In the genomic region with DNA sequence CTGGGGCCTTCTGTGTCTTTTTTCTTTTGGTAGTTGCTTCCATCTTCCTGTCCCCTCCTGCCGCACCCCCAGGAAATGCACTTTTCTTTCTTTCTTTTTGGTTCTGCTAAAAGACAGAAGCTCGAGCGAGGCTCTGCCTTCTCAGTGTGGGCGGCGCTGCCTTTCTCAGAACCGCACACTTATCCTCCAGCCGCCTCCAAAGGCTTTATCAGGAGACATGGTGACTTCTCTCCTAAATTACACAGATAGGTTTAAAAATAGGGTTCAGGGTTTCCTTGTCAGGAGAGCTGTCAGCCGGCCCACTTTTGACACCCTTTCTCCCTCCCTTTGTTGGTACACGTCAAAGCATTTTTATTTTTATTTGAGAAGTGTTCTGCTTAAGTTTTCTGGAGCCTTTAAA, we compare ENCODE assay signal across 9 mouse cellular contexts. TPM values are rescaled to one million over a fixed set of nuclear protein-coding genes. Genes with fewer than 3 reads are reported as not detected.
DNase-seq lines count a peak whose midpoint lies in the region; ATAC-seq lines count a peak whose summit lies in the region.
"Had no signal": no experiment of that assay in that cellular context is flagged by ENCODE, and none has a peak within 500 bp of the region (broad histone marks: within the 10 kb centered on the region; RNA-seq: fewer than 3 reads in every experiment).

No protein-coding gene starts in this region.

- DNase-seq in heart, adult 18-20 months, result no peak
- DNase-seq in limb, embryonic 11.5 days (ENCODE audit: low spot score), result peak; percentile 21
- peak; percentile 50 to 60 for DNase-seq in thymus, postnatal 36 days
- DNase-seq in cerebellum, adult 11 months, result no peak
- DNase-seq in MN1 (ENCODE audit: low spot score), result no peak

- H3K4me2 ChIP-seq in heart, embryonic 13.5 days, result peak overlapping the region; percentile 63
- H3K4me2 ChIP-seq in limb, embryonic 11.5 days (ENCODE audit: low read depth, severe bottlenecking), result no peak overlapping the region
- H3K4me2 ChIP-seq: hindbrain, embryonic 13.5 days had no signal

- H3K4me3 ChIP-seq in heart, embryonic 13.5 days, result peak overlapping the region; percentile 22; the same call in 1 of the 2 replicates
- peak overlapping the region; percentile 18 for H3K4me3 ChIP-seq in megakaryocyte, embryonic 14.5 days (replicated peaks)
- no peak overlapping the region for H3K4me3 ChIP-seq in limb, embryonic 11.5 days (ENCODE audit: low read depth, low read length)
- H3K4me3 ChIP-seq: hindbrain, embryonic 13.5 days had no signal

- no peaks in the 10 kb centered on the region for H3K27me3 ChIP-seq in heart, embryonic 13.5 days (replicated peaks)
- no peaks in the 10 kb centered on the region for H3K27me3 ChIP-seq in megakaryocyte, embryonic 14.5 days (replicated peaks)
- no peaks in the 10 kb centered on the region for H3K27me3 ChIP-seq in limb, embryonic 11.5 days (ENCODE audit: control insufficient read depth, insufficient read depth, low read length)

- H3K9me3 ChIP-seq in heart, embryonic 13.5 days, result no peaks in the 10 kb centered on the region
- H3K9me3 ChIP-seq in megakaryocyte, embryonic 14.5 days, result no peaks in the 10 kb centered on the region
- H3K9me3 ChIP-seq in limb, embryonic 11.5 days (ENCODE audit: control insufficient read depth, low read length), result no peaks in the 10 kb centered on the region
- H3K9me3 ChIP-seq: hindbrain, embryonic 13.5 days had no signal

- 20% methylated on average over 9 of the region's 9 CpGs for WGBS in heart, embryonic 13.5 days
- 56% methylated on average over 9 of the region's 9 CpGs for WGBS in limb, embryonic 11.5 days

- no peak for ATAC-seq in heart, embryonic 13.5 days (ENCODE audit: extremely low read depth, insufficient number of reproducible peaks, low FRiP score, low TSS enrichment)
- no peak for ATAC-seq in megakaryocyte, adult 5-6 weeks (ENCODE audit: poor library complexity, severe bottlenecking)
- ATAC-seq in limb, embryonic 11.5 days (ENCODE audit: insufficient number of reproducible peaks, low FRiP score, low TSS enrichment, low read depth), result no peak

- peak overlapping the region; percentile 87 for H3K27ac ChIP-seq in heart, embryonic 13.5 days (replicated peaks)
- H3K27ac ChIP-seq in limb, embryonic 11.5 days (replicated peaks; ENCODE audit: low read depth, low read length), result 0 out of 2 replicates have a peak overlapping the region, but pooled peaks have one; percentile 38
- H3K27ac ChIP-seq: hindbrain, embryonic 13.5 days had no signal

- peak overlapping the region; percentile 58 for H3K9ac ChIP-seq in heart, embryonic 13.5 days
- H3K9ac ChIP-seq in limb, embryonic 11.5 days (ENCODE audit: low read length), result no peak overlapping the region
- H3K9ac ChIP-seq: hindbrain, embryonic 13.5 days had no signal

- no peaks in the 10 kb centered on the region for H3K36me3 ChIP-seq in heart, embryonic 13.5 days
- H3K36me3 ChIP-seq in megakaryocyte, embryonic 14.5 days (replicated peaks; ENCODE audit: low read length), result no peaks in the 10 kb centered on the region
- no peaks in the 10 kb centered on the region for H3K36me3 ChIP-seq in limb, embryonic 11.5 days (ENCODE audit: control insufficient read depth, insufficient read depth, low read length)
- H3K36me3 ChIP-seq: hindbrain, embryonic 13.5 days had no signal

- H3K4me1 ChIP-seq in heart, embryonic 13.5 days, result peaks cover 43% of the 10 kb centered on the region
- peaks cover 25% of the 10 kb centered on the region for H3K4me1 ChIP-seq in megakaryocyte, embryonic 14.5 days
- peaks cover 3% of the 10 kb centered on the region; the same call in 1 of the 2 replicates for H3K4me1 ChIP-seq in limb, embryonic 11.5 days (ENCODE audit: control insufficient read depth, insufficient read depth, low read length)

RNA-seq across cellular contexts. Expression of gene Dusp6, which starts 21.9 kb away (rescaled TPM):
- 39.4 and 40.6 TPM in 2 replicates for polyA plus RNA-seq in heart, embryonic 13.5 days (2015; fragmentation: Nextera tagmentation; extraction: Ambion mirVana)
- 10 to 100 TPM; 14.0 to 16.0 TPM for total RNA-seq in heart, adult 18-20 months (2021)
- polyA plus RNA-seq in megakaryocyte, embryonic 14.5 days (2012; ENCODE audit: insufficient read depth, low replicate concordance), result 1.9 and 9.2 TPM in 2 replicates
- 47.6 and 51.1 TPM in 2 replicates for total RNA-seq in megakaryocyte, adult 5-6 weeks (2015)
- 43.1 and 48.9 TPM in 2 replicates for total RNA-seq in megakaryocyte, adult 5-6 weeks (2017)
- polyA plus RNA-seq in limb, embryonic 11.5 days (2014; fragmentation: Nextera tagmentation; extraction: Ambion mirVana), result 187 and 207 TPM in 2 replicates

Comparison
In these comparisons a context has a peak if more than half of its experiments do, and no peak if none do; other contexts are left out.
1. DNase-seq: peak in limb, embryonic 11.5 days (single experiment) and thymus, postnatal 36 days (2 of 2); none in heart, adult 18-20 months (0 of 2), cerebellum, adult 11 months (single experiment) and MN1 (single experiment).